24 mouse cellular contexts compared by ENCODE assay signal in genomic region chr4:66927537-66928088, GRCm38 (mm10).
"Had no signal": no experiment of that assay in that cellular context is flagged by ENCODE, and none has a peak within 500 bp of the region (broad histone marks: within the 10 kb centered on the region; RNA-seq: fewer than 3 reads in every experiment).

No protein-coding gene starts in this region.

- H3K4me1 ChIP-seq: heart, embryonic 10.5 days; heart, embryonic 13.5 days; heart, embryonic 15.5 days; kidney, embryonic 15.5 days; limb, embryonic 13.5 days; limb, embryonic 15.5 days; liver, embryonic 13.5 days had no signal

- DNase-seq: gastrocnemius, postnatal 25 days; heart, adult 18-20 months; heart, postnatal 14 days; heart, postnatal 4 days; kidney, adult 11 months; kidney, adult 2 months; kidney, adult 9 months; kidney, postnatal 14 days; kidney, postnatal 36 days; layer of hippocampus, adult 9-11 months; layer of hippocampus, postnatal 36 days; left cerebral cortex, postnatal 4 days; liver, embryonic 13.5 days had no signal

- H3K9me3 ChIP-seq: heart, embryonic 10.5 days; heart, embryonic 13.5 days; heart, embryonic 15.5 days; hindbrain, embryonic 13.5 days; hindbrain, embryonic 15.5 days; kidney, embryonic 15.5 days; limb, embryonic 13.5 days; limb, embryonic 15.5 days; liver, embryonic 13.5 days had no signal

- H3K27ac ChIP-seq: heart, embryonic 10.5 days; heart, embryonic 13.5 days; heart, embryonic 15.5 days; hindbrain, embryonic 13.5 days; hindbrain, embryonic 15.5 days; hindbrain, postnatal 0 days; kidney, embryonic 15.5 days; kidney, postnatal 0 days; limb, embryonic 13.5 days; limb, embryonic 15.5 days; liver, embryonic 13.5 days had no signal

- H3K27me3 ChIP-seq: heart, embryonic 13.5 days; heart, embryonic 15.5 days; hindbrain, embryonic 13.5 days; hindbrain, embryonic 15.5 days; kidney, embryonic 15.5 days; limb, embryonic 13.5 days; limb, embryonic 15.5 days; liver, embryonic 13.5 days had no signal

- H3K36me3 ChIP-seq: heart, embryonic 10.5 days; heart, embryonic 13.5 days; heart, embryonic 15.5 days; hindbrain, embryonic 13.5 days; hindbrain, embryonic 15.5 days; kidney, embryonic 15.5 days; limb, embryonic 13.5 days; limb, embryonic 15.5 days; liver, embryonic 13.5 days had no signal

- H3K4me2 ChIP-seq: heart, embryonic 13.5 days; heart, embryonic 15.5 days; hindbrain, embryonic 13.5 days; hindbrain, embryonic 15.5 days; kidney, embryonic 15.5 days; limb, embryonic 13.5 days; limb, embryonic 15.5 days; liver, embryonic 13.5 days had no signal

- H3K9ac ChIP-seq: heart, embryonic 13.5 days; heart, embryonic 15.5 days; hindbrain, embryonic 13.5 days; hindbrain, embryonic 15.5 days; kidney, embryonic 15.5 days; limb, embryonic 13.5 days; limb, embryonic 15.5 days; liver, embryonic 13.5 days had no signal

- H3K4me3 ChIP-seq: heart, embryonic 10.5 days; heart, embryonic 13.5 days; heart, embryonic 15.5 days; hindbrain, embryonic 13.5 days; hindbrain, embryonic 15.5 days; kidney, embryonic 15.5 days; limb, embryonic 13.5 days; limb, embryonic 15.5 days; liver, embryonic 13.5 days had no signal

- ATAC-seq: hindbrain, postnatal 0 days; intestine, embryonic 16.5 days had no signal
